Mouse (Mus musculus) neural tube, embryonic 11.5 days (tissue): ENCODE results near the gene Sptbn4. TPM values are rescaled to one million over a fixed set of nuclear protein-coding genes. Genes with fewer than 3 reads are reported as not detected.
A peak's percentile ranks its signal among the peaks of the same experiment; 100 is the strongest.

Experiments
- ATAC-seq: fragments of 200-750 bp; cut with Nextera tagmentation; 2 replicates; pipeline ENCODE4 v1.8.0; 2017; ENCODE audit warnings: moderate number of reproducible peaks, mild to moderate bottlenecking, moderate TSS enrichment, moderate library complexity; ENCODE audit not compliant: insufficient read depth, low FRiP score, low TSS enrichment
- DNase-seq: peaks from one replicate; pipeline ENCODE4 v3.0.0-alpha.2; 2015; ENCODE audit warnings: low spot score
- H3K27ac ChIP-seq: fragments of 300-500 bp; sonication (generic); 2 replicates; pipeline ENCODE4 v1.5.1; 2014; ENCODE audit warnings: low read depth, mild to moderate bottlenecking, low read length
- H3K27me3 ChIP-seq: fragments of 300-500 bp; sonication (generic); 2 replicates; pipeline ENCODE4 v1.6.1; 2014; ENCODE audit warnings: mild to moderate bottlenecking, low read length, mixed read lengths; ENCODE audit not compliant: control insufficient read depth, insufficient read depth
- H3K36me3 ChIP-seq: fragments of 300-500 bp; sonication (generic); 2 replicates; pipeline ENCODE4 v1.6.1; 2014; ENCODE audit warnings: mild to moderate bottlenecking, low read length, moderate library complexity, mixed read lengths; ENCODE audit not compliant: control insufficient read depth, insufficient read depth
- H3K4me1 ChIP-seq: fragments of 300-500 bp; sonication (generic); 2 replicates; pipeline ENCODE4 v1.6.1; 2014; ENCODE audit warnings: low read length, mixed read lengths; ENCODE audit not compliant: control insufficient read depth, insufficient read depth
- H3K4me2 ChIP-seq: fragments of 300-500 bp; sonication (generic); 2 replicates; pipeline ENCODE4 v1.6.1; 2014; ENCODE audit warnings: low read depth, mild to moderate bottlenecking, moderate library complexity
- H3K4me3 ChIP-seq: fragments of 300-500 bp; sonication (generic); 2 replicates; pipeline ENCODE4 v1.5.1; 2014; ENCODE audit warnings: low read depth, low read length
- H3K9ac ChIP-seq: fragments of 300-500 bp; sonication (generic); 2 replicates; pipeline ENCODE4 v1.6.1; 2014; ENCODE audit warnings: mild to moderate bottlenecking, low read length
- H3K9me3 ChIP-seq: fragments of 300-500 bp; sonication (generic); 2 replicates; pipeline ENCODE4 v1.6.1; 2016; ENCODE audit warnings: low read length; ENCODE audit not compliant: control insufficient read depth
- WGBS: fragments of 180-500 bp; shearing (Covaris S2); extraction: QIAGEN DNeasy Blood & Tissue Kit; methylation state at CpG from one replicate; pipeline ENCODE4 v1.1.7; 2014; 5-methylcytosine and 5-hydroxymethylcytosine counted together
- polyA plus RNA-seq: library from polyadenylated mRNA; unstranded; fragments of >200 nt; fragmentation: Nextera tagmentation; extraction: Ambion mirVana; gene quantifications from 2 replicates; pipeline ENCODE4 v1.2.1, GENCODE M21; 2014

Sptbn4 gene
- polyA plus RNA-seq, 1 experiment from 2014 or later: 0.34 TPM

GRCm38 (mm10) chr7:27357595-27357978, 89.9 kb downstream of the Sptbn4 start:
- H3K27ac ChIP-seq: no peak overlapping the region
- ATAC-seq (no peak), DNase-seq (no peak)
- H3K4me3 ChIP-seq: no peak overlapping the region
- H3K36me3 ChIP-seq: no peaks in the 10 kb centered on the region
- H3K4me1 ChIP-seq: peaks cover 6% of the 10 kb centered on the region; the same call in 1 of the 2 replicates
- no peak overlapping the region for H3K4me2 ChIP-seq
- no peaks in the 10 kb centered on the region for H3K9me3 ChIP-seq
- H3K9ac ChIP-seq: no peak overlapping the region
- H3K27me3 ChIP-seq: peaks cover 28% of the 10 kb centered on the region
- WGBS: 18% methylated on average over 3 of the region's 3 CpGs

DNA sequence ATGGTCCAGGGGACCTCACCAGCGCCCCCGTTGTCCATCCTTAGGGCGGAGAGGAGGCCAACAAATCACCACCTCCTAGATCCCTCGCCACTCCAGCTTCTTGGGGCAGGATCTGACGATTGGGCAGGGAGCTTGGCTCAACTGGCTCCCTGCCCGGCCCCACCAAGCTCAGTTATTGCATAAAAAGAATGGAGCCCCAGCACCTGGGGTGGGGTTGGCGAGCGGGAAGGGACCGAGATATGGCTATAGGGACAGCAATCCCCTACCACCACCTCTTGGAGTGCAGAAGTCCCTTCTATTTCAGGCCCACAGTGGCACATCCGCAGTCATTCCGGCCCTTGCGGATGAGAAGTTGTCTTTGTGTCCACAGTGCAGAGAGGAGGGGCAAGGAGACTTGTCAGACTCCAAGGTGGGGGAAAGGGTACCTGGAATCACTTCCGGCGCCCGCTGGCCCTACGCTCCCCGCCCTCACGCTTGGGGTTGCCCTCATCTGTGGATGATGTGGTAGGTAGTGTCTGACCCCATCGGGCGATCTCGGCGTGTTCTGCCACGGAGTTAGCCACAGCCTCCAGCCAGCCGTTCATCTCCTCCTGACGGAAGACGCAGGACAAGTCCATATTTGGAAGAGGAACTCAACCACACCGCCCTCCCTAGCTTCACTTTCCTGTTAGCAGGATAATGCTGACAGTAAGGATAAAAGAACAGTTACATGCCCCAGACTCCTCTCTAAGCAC, 90.5 kb downstream of the Sptbn4 start, which contains the start of gene Gm20479:
TSS of gene Gm20479 (minus strand) at position 559 of the 734 bp plus-strand sequence.
- no peak for ATAC-seq

DNA sequence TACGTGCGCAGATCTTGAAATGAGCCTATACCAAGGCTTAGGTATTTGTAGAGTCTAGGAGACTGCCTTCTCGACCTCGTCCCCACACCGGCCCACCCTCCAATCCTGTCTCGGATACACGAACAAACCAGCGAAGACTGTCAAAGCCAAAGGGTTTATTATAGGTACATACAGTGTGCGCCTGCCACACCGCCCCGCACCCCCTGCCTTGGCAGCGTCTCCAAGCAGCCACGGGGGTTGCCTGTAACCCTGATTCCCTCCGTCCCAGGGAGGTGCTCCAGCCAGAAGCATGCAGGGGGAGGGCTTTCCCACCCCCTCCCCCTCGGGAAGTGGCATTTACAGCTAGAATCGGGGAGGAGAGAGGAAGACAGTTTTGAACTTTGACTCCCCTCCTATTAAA, 91.2 kb downstream of the Sptbn4 start:
- H3K4me2 ChIP-seq: peak overlapping the region; percentile 39
- peaks cover 23% of the 10 kb centered on the region for H3K27me3 ChIP-seq
- 2% methylated on average over 16 of the region's 16 CpGs for WGBS
- no peaks in the 10 kb centered on the region for H3K36me3 ChIP-seq
- peak overlapping the region; percentile 12; the same call in 1 of the 2 replicates for H3K9ac ChIP-seq
- no peak overlapping the region for H3K27ac ChIP-seq
- DNase-seq (no peak), ATAC-seq (peak; percentile 35)
- H3K4me3 ChIP-seq: peak overlapping the region; percentile 57
- H3K4me1 ChIP-seq: peaks cover 6% of the 10 kb centered on the region; the same call in 1 of the 2 replicates
- no peaks in the 10 kb centered on the region for H3K9me3 ChIP-seq

More for the DNA sequence above, 90.5 kb downstream of the Sptbn4 start, which contains the start of gene Gm20479:
- Histone ChIP-seq H3K4me3 (peak within 1 kb of the TSS; percentile 57), H3K9me3 (no peaks in the 10 kb centered on the region), H3K9ac (peak within 1 kb of the TSS; percentile 12; the same call in 1 of the 2 replicates), H3K36me3 (no peaks in the 10 kb centered on the region), H3K4me1 (peaks cover 6% of the 10 kb centered on the region; the same call in 1 of the 2 replicates), H3K27ac (no peak within 1 kb of the TSS), H3K4me2 (peak within 1 kb of the TSS; percentile 39), H3K27me3 (peaks cover 24% of the 10 kb centered on the region)
- DNase-seq: no peak
- 2% methylated on average over 27 of the region's 27 CpGs for WGBS

GRCm38 (mm10) chr7:27355745-27356240, 91.7 kb downstream of the Sptbn4 start, which contains the start of gene Shkbp1:
TSS of gene Shkbp1 (minus strand) at chr7:27356019.
- H3K4me3 ChIP-seq: peak within 1 kb of the TSS; percentile 57
- no peaks in the 10 kb centered on the region for H3K9me3 ChIP-seq
- no peak within 1 kb of the TSS for H3K27ac ChIP-seq
- ATAC-seq (peak; percentile 97), DNase-seq (peak; percentile 89)
- peak within 1 kb of the TSS; percentile 54 for H3K9ac ChIP-seq
- under 1% methylated on average over 34 of the region's 34 CpGs for whole genome bisulfite sequencing
- H3K4me2 ChIP-seq: peak within 1 kb of the TSS; percentile 49
- peaks cover 23% of the 10 kb centered on the region for H3K27me3 ChIP-seq
- no peaks in the 10 kb centered on the region for H3K36me3 ChIP-seq
- H3K4me1 ChIP-seq: peaks cover 6% of the 10 kb centered on the region; the same call in 1 of the 2 replicates

DNA sequence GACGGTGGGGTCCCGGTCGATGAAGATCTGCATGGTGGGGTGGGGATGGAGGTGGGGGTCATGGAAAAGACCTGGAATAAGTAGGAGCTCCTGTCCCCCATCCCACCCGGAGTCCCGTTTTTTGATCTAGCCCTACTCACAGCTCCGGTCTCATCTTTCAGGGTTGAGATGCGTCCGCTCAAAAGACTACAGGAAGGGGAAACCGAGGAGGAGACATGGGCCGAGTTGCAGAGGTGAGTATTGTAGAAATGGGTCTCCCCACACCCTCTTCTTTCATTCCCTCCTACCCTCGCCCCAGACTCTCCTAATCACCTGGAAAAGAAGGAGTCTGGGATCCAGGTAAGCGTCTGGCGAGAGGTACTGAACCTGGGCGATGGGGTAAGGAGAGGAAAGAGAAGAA, 92.2 kb downstream of the Sptbn4 start:
- ATAC-seq: 0 out of 2 replicates have a peak, but pooled peaks have one; percentile 1

GRCm38 (mm10) chr7:27354783-27355182, 92.7 kb downstream of the Sptbn4 start:
- Histone ChIP-seq H3K4me1 (peaks cover 6% of the 10 kb centered on the region; the same call in 1 of the 2 replicates), H3K36me3 (peaks cover 3% of the 10 kb centered on the region; the same call in 1 of the 2 replicates), H3K4me3 (peak overlapping the region; percentile 57), H3K4me2 (peak overlapping the region; percentile 49), H3K9me3 (no peaks in the 10 kb centered on the region), H3K27ac (no peak overlapping the region), H3K9ac (no peak overlapping the region), H3K27me3 (peaks cover 23% of the 10 kb centered on the region)
- ATAC-seq: no peak
- DNase-seq: no peak
- 46% methylated on average over 4 of the region's 4 CpGs for WGBS

More for the DNA sequence above, 92.2 kb downstream of the Sptbn4 start:
- Histone ChIP-seq H3K4me1 (peaks cover 6% of the 10 kb centered on the region; the same call in 1 of the 2 replicates), H3K27ac (no peak overlapping the region), H3K36me3 (peaks cover 2% of the 10 kb centered on the region; the same call in 1 of the 2 replicates), H3K4me2 (peak overlapping the region; percentile 49), H3K4me3 (peak overlapping the region; percentile 57), H3K9me3 (no peaks in the 10 kb centered on the region), H3K9ac (peak overlapping the region; percentile 54), H3K27me3 (peaks cover 23% of the 10 kb centered on the region)
- 11% methylated on average over 14 of the region's 14 CpGs for WGBS
- DNase-seq: peak; percentile 30

GRCm38 (mm10) chr7:27354144-27354543, 93.3 kb downstream of the Sptbn4 start:
- Histone ChIP-seq H3K27ac (no peak overlapping the region), H3K4me2 (peak overlapping the region; percentile 49), H3K9ac (no peak overlapping the region), H3K4me1 (peaks cover 6% of the 10 kb centered on the region; the same call in 1 of the 2 replicates), H3K36me3 (peaks cover 3% of the 10 kb centered on the region; the same call in 1 of the 2 replicates), H3K4me3 (no peak overlapping the region), H3K9me3 (no peaks in the 10 kb centered on the region), H3K27me3 (peaks cover 23% of the 10 kb centered on the region)
- 27% methylated on average over 6 of the region's 6 CpGs for WGBS
- ATAC-seq: no peak
- no peak for DNase-seq

GRCm38 (mm10) chr7:27345444-27345843, 102.0 kb downstream of the Sptbn4 start:
- peaks cover 6% of the 10 kb centered on the region; the same call in 1 of the 2 replicates for H3K36me3 ChIP-seq
- H3K4me2 ChIP-seq: no peak overlapping the region
- no peak overlapping the region for H3K27ac ChIP-seq
- H3K9me3 ChIP-seq: no peaks in the 10 kb centered on the region
- no peaks in the 10 kb centered on the region for H3K4me1 ChIP-seq
- no peak for DNase-seq
- no peak overlapping the region for H3K4me3 ChIP-seq
- no peak overlapping the region for H3K9ac ChIP-seq
- no peaks in the 10 kb centered on the region for H3K27me3 ChIP-seq
- 18% methylated on average over 6 of the region's 6 CpGs for WGBS
- ATAC-seq: no peak; the same call in 1 of the 2 replicates
